Mouse (Mus musculus): ENCODE results near the gene Tead2.

GRCm38 (mm10) chr7:45216442-45217183, 1.1 kb downstream of the Tead2 start:
- TF ChIP-seq POLR2A (IDR thresholded peaks at IDR 0.05; ENCODE audit: borderline replicate concordance, low read depth, low read length) (no peak), CTCF (IDR thresholded peaks at IDR 0.05; ENCODE audit: low read depth, low read length) (no peak)
